Mouse (Mus musculus): Measurements from ENCODE around the gene Map4k2.
A peak's percentile ranks its signal among the peaks of the same experiment; 100 is the strongest.

The Map4k2 gene

GRCm38 (mm10) chr19:6347615-6348014, 6.7 kb downstream of the Map4k2 start:
- no peak for DNase-seq

- no peak for DNase-seq
These were observed 7.8 kb downstream of the Map4k2 start for GRCm38 (mm10) chr19:6348717-6349116.

DNA sequence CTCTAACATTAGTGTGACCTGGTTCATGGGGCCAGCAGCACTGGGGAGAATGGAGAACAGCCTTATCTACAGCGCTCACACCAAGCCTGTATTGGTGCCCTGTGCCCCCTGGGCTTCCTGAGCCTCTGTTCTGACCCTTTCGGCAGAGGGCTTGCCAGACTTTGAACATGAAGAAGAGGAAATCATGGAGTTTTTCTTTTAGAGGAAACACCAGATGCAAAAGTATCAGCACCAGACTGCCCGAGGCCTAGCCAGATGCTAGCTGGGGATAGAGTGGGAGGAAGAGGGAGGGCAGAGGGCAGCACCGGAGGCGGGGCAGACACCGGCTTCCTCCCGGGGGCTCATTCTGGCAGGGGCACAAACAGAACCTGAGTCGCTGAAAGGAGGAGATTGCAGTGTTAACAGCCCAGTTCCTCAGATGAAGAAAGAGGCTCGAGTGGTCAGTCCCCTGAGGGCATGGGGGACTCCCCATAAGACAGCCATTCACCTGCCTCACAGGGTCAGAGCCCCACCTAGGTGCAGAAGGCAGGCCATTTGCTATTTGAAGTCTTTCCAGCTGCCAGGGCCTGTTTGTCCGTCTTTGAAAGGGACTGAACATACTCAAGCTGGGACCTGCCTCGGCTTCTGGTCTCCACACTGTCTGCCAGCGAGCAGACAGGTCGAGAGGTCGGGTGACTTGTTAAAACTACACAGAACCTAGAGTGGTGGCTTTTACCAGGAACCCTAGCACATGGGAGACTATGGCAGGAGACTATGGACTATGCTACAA, 8.5 kb downstream of the Map4k2 start:
- DNase-seq, result no peak

DNA sequence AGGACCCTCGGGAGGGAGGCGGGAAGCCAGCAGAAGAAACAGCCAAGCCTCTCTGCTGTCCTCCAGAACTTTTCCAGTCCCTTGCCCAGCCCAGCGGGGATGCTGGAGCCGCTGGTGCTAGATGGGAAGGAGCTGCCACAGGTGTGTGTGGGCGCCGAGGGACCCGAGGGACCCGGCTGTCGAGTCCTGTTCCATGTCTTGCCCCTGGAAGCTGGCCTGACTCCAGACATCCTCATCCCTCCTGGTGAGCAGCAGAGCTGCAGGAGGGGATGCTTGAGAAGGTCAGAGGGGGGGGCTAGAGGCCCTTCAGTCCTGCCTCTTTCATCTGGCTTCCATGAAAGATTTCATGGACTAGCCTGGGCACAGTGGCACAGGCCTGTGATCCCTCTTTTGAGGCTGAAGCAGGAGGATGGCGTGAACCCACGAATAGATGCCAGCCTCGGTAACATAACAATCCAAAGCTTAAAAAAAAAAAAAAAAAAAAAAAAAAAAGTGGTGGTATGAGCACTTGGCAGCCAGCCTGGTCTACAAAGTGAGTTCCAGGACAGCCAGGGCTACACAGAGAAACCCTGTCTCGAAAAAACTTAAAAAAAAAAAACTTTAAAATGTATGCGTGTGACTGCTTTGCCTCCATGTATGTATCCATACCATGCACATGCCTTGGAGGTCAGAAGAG, 10.6 kb downstream of the Map4k2 start:
- DNase-seq, result no peak

- no peak for DNase-seq
These were observed 11.2 kb downstream of the Map4k2 start for GRCm38 (mm10) chr19:6352107-6352505.

- no peak for DNase-seq
These were observed 13.1 kb downstream of the Map4k2 start for GRCm38 (mm10) chr19:6354030-6354429.

DNA sequence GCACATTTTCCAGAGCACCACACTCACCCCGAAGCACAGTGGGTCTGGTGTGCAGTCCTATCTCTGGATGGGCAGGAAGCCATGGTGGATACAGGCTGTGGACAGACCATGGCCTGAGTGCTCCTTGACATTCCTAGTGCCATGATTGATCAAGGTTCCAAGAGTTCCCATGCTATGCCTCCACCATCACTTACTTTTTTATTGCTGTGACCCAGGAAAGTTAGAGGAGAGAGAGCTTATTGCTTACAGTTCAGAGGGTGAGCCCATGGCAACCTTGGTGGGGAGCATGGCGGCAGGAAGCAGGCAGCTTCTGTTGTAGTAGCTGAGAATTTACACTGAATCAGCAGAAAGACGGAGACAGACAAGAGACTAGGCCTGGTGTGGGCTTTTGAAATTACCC, 20.4 kb downstream of the Map4k2 start:
- DNase-seq, result no peak

GRCm38 (mm10) chr19:6363091-6363410, 22.1 kb downstream of the Map4k2 start:
- no peak for DNase-seq

- peak; percentile 100 for DNase-seq
These were observed 22.7 kb downstream of the Map4k2 start, which contains the start of gene Sf1 for GRCm38 (mm10) chr19:6363411-6364240. Gene Sf1 (plus strand): TSS chr19:6363690.

DNA sequence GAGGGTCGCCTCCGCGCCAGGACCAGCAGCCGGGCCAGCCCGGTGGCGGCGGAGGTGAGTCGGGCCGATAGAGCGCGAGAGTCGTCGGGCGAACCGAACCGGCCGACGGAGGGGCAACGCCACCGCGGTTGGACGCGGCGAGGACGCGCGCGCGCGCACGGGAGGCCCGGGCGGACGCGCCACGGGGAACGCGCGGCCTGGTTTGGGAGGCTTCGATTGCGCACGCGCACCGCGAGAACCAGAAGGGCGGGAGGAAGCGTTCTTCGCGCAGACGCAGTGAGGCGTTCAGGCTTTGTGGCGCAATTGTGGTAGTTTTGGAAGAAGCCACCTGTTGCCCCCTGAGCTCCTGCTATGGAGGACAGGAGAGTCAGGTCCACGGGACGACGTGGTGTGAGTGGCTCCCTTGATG, 23.4 kb downstream of the Map4k2 start:
- peak; percentile 93 for DNase-seq

DNA sequence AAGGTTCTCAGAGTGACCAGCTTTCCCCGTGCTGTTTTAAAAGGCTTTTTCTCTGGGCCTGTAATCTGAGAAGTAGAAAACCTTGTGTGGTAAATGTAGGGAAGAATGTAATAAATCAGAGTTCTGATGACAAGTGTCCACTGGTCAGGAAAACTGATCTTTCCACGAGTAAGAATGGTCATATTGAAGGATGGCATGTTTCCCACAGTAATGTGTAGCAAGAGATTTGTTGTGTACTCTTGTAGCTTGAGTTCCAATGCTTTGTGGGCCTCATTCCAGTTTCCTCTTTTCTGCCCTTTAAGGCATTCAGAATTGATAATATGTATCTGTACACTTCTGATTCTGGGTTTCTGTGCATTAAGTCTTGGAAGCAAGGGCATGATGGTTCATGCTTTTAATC, 23.9 kb downstream of the Map4k2 start:
- no peak for DNase-seq

DNA sequence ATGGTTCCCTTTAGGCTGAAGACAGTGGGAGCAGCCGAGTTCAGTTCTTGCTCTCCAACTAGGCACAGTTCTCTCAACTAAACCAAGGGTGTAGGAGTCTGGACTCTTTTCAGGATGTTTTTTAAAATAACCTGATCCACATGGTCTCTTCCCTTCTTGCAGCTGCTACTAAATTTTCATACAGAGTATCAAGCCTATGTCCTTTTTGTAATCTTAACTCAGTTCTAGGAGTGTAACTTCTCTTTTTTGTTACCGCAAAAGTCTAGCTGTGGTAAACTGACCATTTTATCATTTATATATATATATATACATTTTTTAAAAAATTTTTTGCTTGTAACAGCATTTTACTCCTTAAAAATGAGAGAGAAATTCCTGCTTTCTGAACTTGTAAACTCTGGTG, 29.2 kb downstream of the Map4k2 start:
- no peak for DNase-seq

- DNase-seq, result no peak
These were observed 31.5 kb downstream of the Map4k2 start for GRCm38 (mm10) chr19:6372433-6372832.

GRCm38 (mm10) chr19:6373539-6374400, 32.8 kb downstream of the Map4k2 start:
- DNase-seq, result peak; percentile 82

GRCm38 (mm10) chr19:6374571-6374970, 33.6 kb downstream of the Map4k2 start:
- DNase-seq, result no peak

GRCm38 (mm10) chr19:6375423-6376254, 34.7 kb downstream of the Map4k2 start:
- no peak for DNase-seq

DNA sequence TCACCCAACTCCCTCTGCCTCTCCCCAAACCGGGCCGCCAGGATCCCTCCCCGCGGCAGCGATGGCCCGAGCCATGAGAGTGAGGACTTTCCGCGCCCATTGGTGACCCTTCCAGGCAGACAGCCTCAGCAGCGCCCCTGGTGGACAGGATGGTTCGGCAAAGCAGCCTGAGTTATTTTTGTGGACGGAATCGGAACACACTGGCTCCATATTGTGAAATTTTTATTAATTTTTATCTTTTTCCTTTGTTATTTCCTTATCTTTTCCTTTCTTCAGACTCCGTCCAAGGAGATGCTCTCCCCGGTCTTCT, 35.3 kb downstream of the Map4k2 start:
- peak; percentile 61 for DNase-seq

GRCm38 (mm10) chr19:6376643-6377042, 35.7 kb downstream of the Map4k2 start:
- no peak for DNase-seq

DNA sequence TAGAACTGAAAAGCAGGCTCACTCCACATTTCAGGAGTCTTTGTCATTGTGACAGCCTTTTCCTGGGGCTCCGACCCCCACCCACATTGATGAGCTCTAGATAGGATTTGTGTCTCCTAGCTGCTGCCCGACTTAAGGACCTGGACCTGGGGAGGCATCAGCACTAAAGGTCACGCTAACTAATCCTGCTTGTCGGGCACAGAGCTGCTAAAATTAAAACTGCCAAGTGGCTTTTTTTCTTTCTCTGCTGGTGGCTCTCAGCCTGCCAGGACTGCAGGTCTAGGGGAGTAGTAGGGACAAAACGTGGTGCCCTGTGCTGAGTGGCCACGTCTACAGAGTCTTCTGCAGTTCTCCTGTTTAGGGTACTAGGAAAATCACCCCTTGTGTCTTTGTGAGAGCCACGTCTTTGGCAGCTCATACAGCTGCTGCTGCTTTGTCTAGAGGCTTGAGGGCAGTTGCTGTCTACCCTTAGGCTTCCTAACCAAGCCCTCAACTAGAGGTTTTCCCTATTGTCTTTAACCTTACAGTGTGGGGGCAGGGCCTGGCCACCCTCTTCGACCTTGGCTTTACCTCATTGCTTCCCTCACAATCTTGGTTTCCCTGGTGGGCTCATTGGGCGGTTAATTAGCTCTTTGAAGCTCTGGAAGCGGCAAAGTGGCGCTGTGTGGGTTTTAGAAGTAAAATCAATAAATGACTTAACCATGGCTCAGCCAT, 36.5 kb downstream of the Map4k2 start:
- DNase-seq, result no peak

GRCm38 (mm10) chr19:6380411-6381166, 39.7 kb downstream of the Map4k2 start:
- no peak for DNase-seq

DNA sequence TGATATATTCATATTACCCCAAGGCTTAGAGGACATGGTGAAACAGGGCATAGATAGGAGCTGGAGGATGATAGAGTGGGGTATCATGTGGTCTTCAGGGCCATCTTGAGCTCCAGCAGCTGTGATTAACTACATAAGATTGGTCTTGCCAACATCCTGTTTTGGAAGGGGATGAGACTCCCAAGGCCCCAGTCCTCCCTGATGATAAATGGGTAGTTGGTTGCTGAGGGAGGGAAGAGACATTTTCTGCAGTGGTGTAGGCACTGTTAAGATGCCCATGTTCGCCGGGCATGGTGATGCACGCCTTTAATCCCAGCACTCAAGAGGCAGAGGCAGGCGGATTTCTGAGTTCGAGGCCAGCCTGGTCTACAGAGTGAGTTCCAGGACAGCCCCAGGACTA, 40.3 kb downstream of the Map4k2 start:
- no peak for DNase-seq

All from retina, postnatal 1 day (tissue).